ENCODE assay signal across 1 mouse cellular context in genomic region chr10:8552239-8552638, GRCm38 (mm10). TPM values are rescaled to one million over a fixed set of nuclear protein-coding genes. Genes with fewer than 3 reads are reported as not detected.
"Had no signal": no experiment of that assay in that cellular context is flagged by ENCODE, and none has a peak within 500 bp of the region (broad histone marks: within the 10 kb centered on the region; RNA-seq: fewer than 3 reads in every experiment).

No protein-coding gene starts in this region.

RNA-seq across cellular contexts. Expression of gene Ust, which starts 33.6 kb away (rescaled TPM):
- total RNA-seq: megakaryocyte-erythroid progenitor cell, adult 5-6 weeks had no signal
